Mouse (Mus musculus) brain, adult 2 months (tissue): ENCODE results near the gene Samd13.
A peak's percentile ranks its signal among the peaks of the same experiment; 100 is the strongest.

Experiments used
- DNase-seq: peaks from one replicate; pipeline ENCODE4 v3.0.0; 2011; ENCODE audit warnings: low read depth, low spot score

Samd13 gene

DNA sequence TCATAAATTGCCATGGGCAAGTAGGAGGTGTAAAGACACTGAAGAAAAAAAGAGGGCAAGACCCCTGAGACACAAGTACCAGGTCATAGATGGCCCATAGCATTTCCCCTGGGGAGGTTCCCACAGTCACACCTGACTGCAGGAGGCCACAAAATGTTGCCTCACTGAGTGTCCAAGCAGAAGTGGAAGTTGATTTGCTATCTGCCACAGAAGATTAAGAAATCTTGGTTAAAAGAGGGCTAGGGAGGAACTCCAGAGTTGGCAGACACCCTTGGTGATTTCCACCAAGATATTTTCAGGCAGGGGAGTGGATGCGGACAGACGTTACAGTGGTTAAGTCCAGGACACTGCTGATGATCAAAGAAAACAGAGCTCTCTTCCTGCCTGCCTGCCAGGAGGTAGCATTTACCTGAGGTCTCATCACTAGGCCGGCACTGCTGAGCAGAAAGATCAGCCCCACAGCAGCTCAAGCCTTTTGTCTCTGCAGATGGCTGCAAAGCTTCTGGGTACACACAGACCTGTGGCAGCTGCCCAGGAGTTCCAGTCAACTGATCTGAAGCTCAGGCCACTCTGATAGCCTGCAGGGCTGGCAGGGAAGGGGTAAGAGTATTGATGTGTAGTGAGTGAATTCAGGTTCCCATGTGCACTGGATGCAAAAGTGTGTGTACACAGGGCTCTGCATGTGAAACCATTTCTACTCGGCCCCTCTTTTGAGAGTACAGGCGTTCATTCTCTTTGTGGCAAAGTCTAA, 68.7 kb downstream of the Samd13 start:
- no peak for DNase-seq

DNA sequence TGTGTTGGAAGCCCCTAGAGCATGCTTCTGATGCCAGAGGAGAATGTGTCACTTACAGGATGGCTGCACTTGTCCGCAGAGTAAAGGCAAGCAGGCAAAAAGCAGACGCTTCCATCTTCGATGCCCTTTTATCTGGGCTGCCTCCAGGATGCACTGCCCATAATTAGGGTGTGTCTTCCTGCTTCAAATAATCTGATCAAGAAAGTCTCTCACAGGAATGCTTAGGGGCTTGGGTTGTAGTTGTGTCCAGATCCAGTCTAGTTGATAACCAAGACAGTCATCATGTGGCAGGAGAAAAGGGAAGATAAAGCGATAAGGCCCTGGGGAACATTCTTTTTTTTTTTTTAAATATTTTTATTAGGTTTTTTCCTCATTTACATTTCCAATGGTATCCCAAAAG, 69.9 kb downstream of the Samd13 start, which contains the start of gene Dnase2b:
Gene Dnase2b, minus strand, starts transcription at position 101 of the 400 bp plus-strand sequence.
- no peak for DNase-seq

GRCm38 (mm10) chr3:146611821-146612220, 73.6 kb downstream of the Samd13 start:
- DNase-seq = no peak

GRCm38 (mm10) chr3:146611261-146611660, 74.1 kb downstream of the Samd13 start:
- no peak for DNase-seq

DNA sequence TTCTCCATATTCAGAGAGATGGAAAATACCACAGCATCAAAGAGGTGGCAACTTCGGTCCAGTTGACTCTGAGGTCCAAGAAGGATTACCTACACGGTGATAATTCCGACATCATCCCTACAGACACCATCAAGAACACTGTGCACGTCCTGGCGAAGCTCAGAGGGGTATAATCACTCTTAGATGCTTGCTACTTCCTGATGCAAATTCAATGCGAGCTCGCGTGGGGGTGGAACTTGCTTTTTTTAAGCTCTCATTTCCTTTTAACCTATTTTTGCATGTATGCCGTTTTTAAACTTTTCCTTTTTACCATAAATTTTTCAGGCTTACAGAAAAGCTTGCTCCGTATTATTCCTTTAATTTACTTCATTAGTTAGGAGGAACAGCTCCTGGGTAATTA, 75.1 kb downstream of the Samd13 start:
- peak; percentile 81 for DNase-seq

DNA sequence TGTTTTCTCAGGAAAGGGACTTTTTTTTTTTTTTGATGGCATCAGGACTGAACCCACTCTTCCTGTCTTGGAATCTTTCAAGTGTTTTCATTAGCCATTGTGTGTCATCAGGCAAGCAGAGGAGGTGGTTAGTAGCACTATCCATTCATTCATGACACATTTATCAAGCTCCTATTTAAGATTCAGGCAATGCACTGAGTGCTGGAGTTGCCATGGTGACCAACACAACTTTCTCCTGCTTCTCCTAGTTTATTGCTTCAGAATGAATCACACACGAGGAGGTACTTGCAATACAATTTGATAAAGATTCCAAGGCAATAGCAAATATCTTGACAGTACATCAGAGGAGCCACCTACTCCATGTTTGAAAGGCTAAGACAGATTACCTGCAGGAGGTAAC, 78.0 kb downstream of the Samd13 start:
- peak; percentile 93 for DNase-seq

- DNase-seq = no peak
Measured at GRCm38 (mm10) chr3:146604647-146605046, 80.7 kb downstream of the Samd13 start.

GRCm38 (mm10) chr3:146602531-146602930, 82.9 kb downstream of the Samd13 start:
- no peak for DNase-seq

DNA sequence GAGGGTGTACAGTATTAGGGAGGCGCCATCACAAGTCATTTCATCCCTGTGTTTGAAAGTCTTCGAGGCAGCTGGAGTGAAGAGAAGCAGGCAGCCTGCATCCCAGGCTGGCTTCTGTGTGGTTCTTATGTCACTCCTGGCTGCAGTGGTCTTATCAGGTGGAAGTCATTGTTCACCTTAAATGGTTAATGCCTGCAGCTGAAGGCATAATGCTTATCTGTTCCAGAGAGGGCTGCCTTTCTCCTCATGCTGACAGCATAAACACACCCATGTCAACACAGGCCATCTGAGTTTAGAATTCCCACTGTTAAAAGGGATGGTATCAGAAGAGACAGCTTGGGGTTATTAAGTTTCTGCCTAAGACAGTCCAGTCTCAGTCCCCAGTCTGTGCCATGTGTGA, 84.2 kb downstream of the Samd13 start:
- DNase-seq = no peak

DNA sequence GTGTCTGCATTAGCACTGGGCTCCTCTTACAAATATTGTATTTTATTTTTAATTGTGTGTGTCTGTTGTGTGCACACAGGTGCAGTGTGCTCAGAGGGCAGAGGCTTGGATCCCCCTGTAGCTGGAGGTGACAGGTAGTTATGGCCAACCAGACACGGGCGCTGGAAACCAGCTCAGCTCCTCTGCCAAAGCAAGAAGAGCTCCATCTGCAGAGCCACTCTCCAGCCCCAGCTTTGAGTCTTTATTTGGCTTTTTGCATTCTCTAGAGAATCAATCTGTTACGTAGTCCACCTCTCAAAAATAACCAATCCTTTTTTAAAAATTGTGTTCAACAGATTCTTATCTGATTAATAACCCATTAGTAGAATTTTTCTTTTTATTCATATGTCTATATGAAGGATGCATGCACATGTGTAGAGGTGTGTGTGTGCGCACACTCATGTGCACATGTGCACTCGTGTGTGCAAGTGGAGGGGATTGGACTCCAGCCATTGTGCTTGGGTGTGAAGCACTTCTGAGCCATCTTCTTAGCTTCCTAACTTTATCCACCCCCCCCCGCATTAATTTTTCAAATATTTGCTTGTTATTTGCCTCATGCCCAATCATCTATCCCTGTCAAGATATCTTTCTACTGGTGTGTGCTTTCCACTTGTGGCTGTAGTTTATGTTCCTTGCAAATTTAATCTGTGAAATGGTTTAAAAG, 86.0 kb downstream of the Samd13 start:
- DNase-seq = peak; percentile 54

- DNase-seq = peak; percentile 80
Measured at GRCm38 (mm10) chr3:146598411-146598810, 87.0 kb downstream of the Samd13 start.

DNA sequence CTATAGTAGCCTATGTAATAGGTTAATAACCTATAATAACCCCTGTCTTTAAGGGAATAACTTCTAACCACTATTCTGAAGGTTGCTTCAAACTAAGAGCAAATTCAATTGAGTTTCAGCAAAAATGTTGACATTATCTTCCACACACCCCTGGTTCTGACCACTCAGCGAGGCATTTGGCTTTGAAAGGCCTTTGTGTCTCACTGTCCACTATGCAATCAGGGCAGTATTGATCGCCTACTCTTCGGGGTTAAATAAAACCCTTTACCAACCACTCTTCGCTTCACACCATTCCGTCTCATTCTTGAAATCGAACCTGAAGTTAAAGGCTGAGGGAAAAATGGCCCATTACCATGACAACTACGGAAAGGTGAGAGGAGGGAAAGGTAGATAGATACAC, 88.5 kb downstream of the Samd13 start:
- DNase-seq = no peak

DNA sequence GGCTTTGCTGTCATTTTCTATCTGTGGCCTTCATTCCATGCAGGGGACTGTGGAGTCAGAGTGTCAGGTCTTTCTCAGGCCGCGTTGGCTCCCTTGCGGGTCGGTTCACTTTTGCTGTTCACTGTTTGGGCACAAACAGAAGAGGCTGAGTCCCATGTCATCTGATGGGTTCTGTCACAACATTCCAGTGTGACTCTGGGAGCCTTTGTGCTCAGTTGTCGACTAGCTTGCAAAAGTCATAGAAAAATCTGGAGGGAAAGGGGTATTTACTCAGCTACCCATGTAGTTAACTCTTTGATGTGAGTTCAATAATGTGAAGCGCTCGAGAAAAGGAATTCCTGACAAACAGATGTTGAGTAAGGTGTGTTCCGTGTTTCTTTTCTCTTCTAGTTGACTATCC, 89.0 kb downstream of the Samd13 start:
- DNase-seq = no peak

DNA sequence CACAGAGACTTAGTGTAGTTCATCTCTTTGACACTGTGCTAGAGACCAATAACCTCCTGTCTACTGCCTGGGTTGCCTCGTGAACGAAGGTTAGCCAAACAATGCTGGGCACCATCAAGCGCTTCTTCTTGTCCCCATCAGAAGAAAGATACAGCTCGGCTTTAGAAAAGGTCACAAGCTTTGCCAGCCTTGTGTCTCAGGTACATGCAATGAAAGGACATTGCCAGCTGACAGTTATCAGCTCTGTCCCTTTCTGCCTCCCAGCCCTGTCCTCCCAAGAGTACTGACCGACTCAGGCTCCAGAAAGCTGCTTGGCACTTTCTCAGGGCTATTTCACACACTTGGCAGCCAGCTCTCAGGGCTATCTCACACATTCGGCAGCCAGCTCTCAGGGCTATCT, 90.0 kb downstream of the Samd13 start:
- DNase-seq = no peak
